Mouse (Mus musculus): ENCODE data around the gene Olfr944. TPM values are rescaled to one million over a fixed set of nuclear protein-coding genes. Genes with fewer than 3 reads are reported as not detected.

Olfr944 gene
- not detected in 2 replicates for polyA plus RNA-seq (2015; fragmentation: Nextera tagmentation; extraction: Ambion mirVana)

GRCm38 (mm10) chr9:39201620-39202019, at the start of gene Olfr944:
Gene Olfr944, plus strand, starts transcription at chr9:39201920.
- no peak for ATAC-seq (ENCODE audit: low read depth)
- H3K27ac ChIP-seq (ENCODE audit: low read length), result no peak within 1 kb of the TSS
- no peak within 1 kb of the TSS for H3K4me2 ChIP-seq (ENCODE audit: low read depth, low read length)
- no peaks in the 10 kb centered on the region for H3K27me3 ChIP-seq (ENCODE audit: control insufficient read depth, insufficient read depth, low read depth, low read length)
- H3K36me3 ChIP-seq (ENCODE audit: control insufficient read depth, insufficient read depth), result no peaks in the 10 kb centered on the region
- H3K9ac ChIP-seq (ENCODE audit: low read depth, low read length), result no peak within 1 kb of the TSS
- no peak within 1 kb of the TSS for H3K4me3 ChIP-seq (ENCODE audit: low read depth, low read length)
- no peaks in the 10 kb centered on the region for H3K9me3 ChIP-seq (replicated peaks; ENCODE audit: control insufficient read depth, low read length)
- no peaks in the 10 kb centered on the region for H3K4me1 ChIP-seq (ENCODE audit: control insufficient read depth, low read depth, low read length)

GRCm38 (mm10) chr9:39152401-39152800, 49.3 kb upstream of the Olfr944 start:
- Histone ChIP-seq H3K36me3 (ENCODE audit: control insufficient read depth, insufficient read depth) (no peaks in the 10 kb centered on the region), H3K27ac (ENCODE audit: low read length) (no peak overlapping the region), H3K9ac (ENCODE audit: low read depth, low read length) (no peak overlapping the region), H3K4me2 (ENCODE audit: low read depth, low read length) (no peak overlapping the region), H3K9me3 (replicated peaks; ENCODE audit: control insufficient read depth, low read length) (no peaks in the 10 kb centered on the region), H3K27me3 (ENCODE audit: control insufficient read depth, insufficient read depth, low read depth, low read length) (no peaks in the 10 kb centered on the region), H3K4me1 (ENCODE audit: control insufficient read depth, low read depth, low read length) (no peaks in the 10 kb centered on the region), H3K4me3 (ENCODE audit: low read depth, low read length) (no peak overlapping the region)
- no peak for ATAC-seq (ENCODE audit: low read depth)
- 33% methylated on average over 1 of the region's 1 CpGs for WGBS (ENCODE audit: insufficient replicate concordance)

GRCm38 (mm10) chr9:39166004-39166403, 35.7 kb upstream of the Olfr944 start, which contains the start of gene Olfr943:
Gene Olfr943, plus strand, starts transcription at chr9:39166304.
- Histone ChIP-seq H3K4me3 (ENCODE audit: low read depth, low read length) (no peak within 1 kb of the TSS), H3K27ac (ENCODE audit: low read length) (no peak within 1 kb of the TSS), H3K9me3 (replicated peaks; ENCODE audit: control insufficient read depth, low read length) (no peaks in the 10 kb centered on the region), H3K9ac (ENCODE audit: low read depth, low read length) (no peak within 1 kb of the TSS), H3K36me3 (ENCODE audit: control insufficient read depth, insufficient read depth) (no peaks in the 10 kb centered on the region), H3K27me3 (ENCODE audit: control insufficient read depth, insufficient read depth, low read depth, low read length) (no peaks in the 10 kb centered on the region), H3K4me1 (ENCODE audit: control insufficient read depth, low read depth, low read length) (no peaks in the 10 kb centered on the region), H3K4me2 (ENCODE audit: low read depth, low read length) (no peak within 1 kb of the TSS)
- 69% methylated on average over 5 of the region's 5 CpGs for WGBS (ENCODE audit: insufficient replicate concordance)
- ATAC-seq (ENCODE audit: low read depth), result no peak

- no peaks in the 10 kb centered on the region for H3K4me1 ChIP-seq (ENCODE audit: control insufficient read depth, low read depth, low read length)
- WGBS (ENCODE audit: insufficient replicate concordance), result 60% methylated on average over 1 of the region's 1 CpGs
- no peak within 1 kb of the TSS for H3K4me3 ChIP-seq (ENCODE audit: low read depth, low read length)
- no peaks in the 10 kb centered on the region for H3K27me3 ChIP-seq (ENCODE audit: control insufficient read depth, insufficient read depth, low read depth, low read length)
- ATAC-seq (ENCODE audit: low read depth), result no peak
- no peak within 1 kb of the TSS for H3K27ac ChIP-seq (ENCODE audit: low read length)
- no peak within 1 kb of the TSS for H3K9ac ChIP-seq (ENCODE audit: low read depth, low read length)
- H3K4me2 ChIP-seq (ENCODE audit: low read depth, low read length), result no peak within 1 kb of the TSS
- H3K9me3 ChIP-seq (replicated peaks; ENCODE audit: control insufficient read depth, low read length), result no peaks in the 10 kb centered on the region
- H3K36me3 ChIP-seq (ENCODE audit: control insufficient read depth, insufficient read depth), result no peaks in the 10 kb centered on the region
Measured at GRCm38 (mm10) chr9:39249894-39250293, 48.2 kb downstream of the Olfr944 start, which contains the start of gene Olfr1537. Gene Olfr1537, minus strand, starts transcription at chr9:39249994.

Other genes starting within 250 kb of the Olfr944 start
- gene Olfr933, start 229.6 kb upstream of the Olfr944 start, polyA plus RNA-seq (2015; fragmentation: Nextera tagmentation; extraction: Ambion mirVana), result not detected in 2 replicates
- gene Olfr934, start 213.6 kb upstream of the Olfr944 start, polyA plus RNA-seq (2015; fragmentation: Nextera tagmentation; extraction: Ambion mirVana), result not detected in 2 replicates
- gene Olfr935, start 202.2 kb upstream of the Olfr944 start, polyA plus RNA-seq (2015; fragmentation: Nextera tagmentation; extraction: Ambion mirVana), result not detected in 2 replicates
- not detected in 2 replicates for gene Olfr146, start 178.5 kb upstream of the Olfr944 start, polyA plus RNA-seq (2015; fragmentation: Nextera tagmentation; extraction: Ambion mirVana)
- not detected in 2 replicates for gene Olfr937, start 137.0 kb upstream of the Olfr944 start, polyA plus RNA-seq (2015; fragmentation: Nextera tagmentation; extraction: Ambion mirVana)
- gene Olfr938, start 123.0 kb upstream of the Olfr944 start, polyA plus RNA-seq (2015; fragmentation: Nextera tagmentation; extraction: Ambion mirVana), result not detected in 2 replicates
- gene Olfr27, start 73.8 kb upstream of the Olfr944 start, polyA plus RNA-seq (2015; fragmentation: Nextera tagmentation; extraction: Ambion mirVana), result not detected in 2 replicates
- not detected in 2 replicates for gene Olfr943, start 35.6 kb upstream of the Olfr944 start, polyA plus RNA-seq (2015; fragmentation: Nextera tagmentation; extraction: Ambion mirVana)
- gene Olfr1537, start 48.1 kb downstream of the Olfr944 start, polyA plus RNA-seq (2015; fragmentation: Nextera tagmentation; extraction: Ambion mirVana), result not detected in 2 replicates
- gene Olfr945, start 74.9 kb downstream of the Olfr944 start, polyA plus RNA-seq (2015; fragmentation: Nextera tagmentation; extraction: Ambion mirVana), result not detected in 2 replicates
- gene Olfr948, start 124.1 kb downstream of the Olfr944 start, polyA plus RNA-seq (2015; fragmentation: Nextera tagmentation; extraction: Ambion mirVana), result not detected in 2 replicates
- gene Olfr951, start 185.5 kb downstream of the Olfr944 start, polyA plus RNA-seq (2015; fragmentation: Nextera tagmentation; extraction: Ambion mirVana), result not detected in 2 replicates
- gene Olfr952, start 225.2 kb downstream of the Olfr944 start, polyA plus RNA-seq (2015; fragmentation: Nextera tagmentation; extraction: Ambion mirVana), result not detected in 2 replicates